ENCODE assay signal across 8 mouse cellular contexts in genomic region chr6:91411369-91411981, GRCm38 (mm10). TPM values are rescaled to one million over a fixed set of nuclear protein-coding genes. Genes with fewer than 3 reads are reported as not detected.
DNase-seq lines count a peak whose midpoint lies in the region; ATAC-seq and TF ChIP-seq lines count a peak whose summit lies in the region.

No protein-coding gene starts in this region.

- TF ChIP-seq CTCF in G1E (IDR thresholded peaks at IDR 0.05; ENCODE audit: low read depth, low read length) = peak; percentile 20; the same call in 1 of the 2 replicates
- TF ChIP-seq CTCF in layer of hippocampus, adult 2 months (conservative IDR thresholded peaks at IDR 0.05) = peak; percentile 96
- TF ChIP-seq CTCF in liver, postnatal 0 days (IDR thresholded peaks at IDR 0.05; ENCODE audit: low read depth) = peak; percentile 87
- TF ChIP-seq CTCF in olfactory bulb, adult 2 months (IDR thresholded peaks at IDR 0.05; ENCODE audit: insufficient read depth, low read depth, low read length) = peak; percentile 96

- WGBS in forebrain, embryonic 12.5 days = under 1% methylated on average over 44 of the region's 47 CpGs
- WGBS in liver, postnatal 0 days (ENCODE audit: insufficient replicate concordance) = 7% methylated on average over 28 of the region's 47 CpGs
- under 1% methylated on average over 44 of the region's 47 CpGs for WGBS in olfactory bulb, adult 2 months

- peak overlapping the region; percentile 93 for H3K4me2 ChIP-seq in forebrain, embryonic 12.5 days
- peak overlapping the region; percentile 64 for H3K4me2 ChIP-seq in liver, postnatal 0 days (ENCODE audit: low read depth, low read length)

- peaks cover 26% of the 10 kb centered on the region for H3K27me3 ChIP-seq in G1E (ENCODE audit: insufficient read depth, low read length)
- peaks cover 77% of the 10 kb centered on the region for H3K27me3 ChIP-seq in forebrain, embryonic 12.5 days
- H3K27me3 ChIP-seq in liver, postnatal 0 days (ENCODE audit: insufficient read depth, low read length) = peaks cover 64% of the 10 kb centered on the region

- peak overlapping the region; percentile 80 for H3K9ac ChIP-seq in forebrain, embryonic 12.5 days
- no peak overlapping the region for H3K9ac ChIP-seq in liver, postnatal 0 days (replicated peaks)

- no peak overlapping the region for H3K4me3 ChIP-seq in G1E (ENCODE audit: low read depth, low read length)
- H3K4me3 ChIP-seq in forebrain, embryonic 12.5 days (replicated peaks) = peak overlapping the region; percentile 69
- H3K4me3 ChIP-seq in layer of hippocampus, adult 2 months = peak overlapping the region; percentile 71
- H3K4me3 ChIP-seq in liver, postnatal 0 days (ENCODE audit: low read depth, low read length) = peak overlapping the region; percentile 38
- H3K4me3 ChIP-seq in olfactory bulb, adult 2 months (ENCODE audit: insufficient read depth, low read depth, low read length) = peak overlapping the region; percentile 86

- ATAC-seq in G1E (ENCODE audit: extremely low read depth, insufficient number of reproducible peaks, low FRiP score, poor library complexity, severe bottlenecking) = no peak
- peak; percentile 63 for ATAC-seq in forebrain, embryonic 12.5 days (ENCODE audit: low FRiP score)
- ATAC-seq in hematopoietic stem cell, adult 5-6 weeks (replicated peaks in 1 of 2; ENCODE audit: insufficient read depth in 1 of 2, low FRiP score in 2 of 2, low TSS enrichment in 1 of 2, low read depth in 1 of 2, poor library complexity in 2 of 2, severe bottlenecking in 2 of 2) = peak; percentile 51 to 59; a peak in 3 of 4 replicates
- no peak for ATAC-seq in liver, postnatal 0 days

- DNase-seq in G1E (ENCODE audit: low spot score) = no peak
- DNase-seq in c-Kit-positive CD71-positive TER-119-negative erythroid progenitor cells, embryonic 14.5 days (ENCODE audit: low read depth) = peak; percentile 34
- peak; percentile 76 to 86 for DNase-seq in layer of hippocampus, adult 2 months (ENCODE audit: low spot score in 2 of 2)
- DNase-seq in liver, postnatal 0 days = peak; percentile 76
- peak; percentile 64 for DNase-seq in thymus, postnatal 14 days

- TF ChIP-seq EP300 in liver, postnatal 0 days (IDR thresholded peaks at IDR 0.05; ENCODE audit: low read depth) = no peak

- no peaks in the 10 kb centered on the region for H3K36me3 ChIP-seq in G1E (replicated peaks)
- peaks cover 19% of the 10 kb centered on the region for H3K36me3 ChIP-seq in forebrain, embryonic 12.5 days (replicated peaks)
- H3K36me3 ChIP-seq in liver, postnatal 0 days (replicated peaks; ENCODE audit: insufficient read depth, low read length) = no peaks in the 10 kb centered on the region

- peak overlapping the region; percentile 66 for H3K27ac ChIP-seq in forebrain, embryonic 12.5 days
- H3K27ac ChIP-seq in layer of hippocampus, adult 2 months = peak overlapping the region; percentile 83
- no peak overlapping the region for H3K27ac ChIP-seq in liver, postnatal 0 days (ENCODE audit: low read depth)
- H3K27ac ChIP-seq in olfactory bulb, adult 2 months (ENCODE audit: insufficient read depth, low read depth, low read length) = no peak overlapping the region

- no peak for TF ChIP-seq POLR2A in olfactory bulb, adult 2 months (IDR thresholded peaks at IDR 0.05; ENCODE audit: insufficient read depth, low read depth, low read length)

- H3K4me1 ChIP-seq in G1E (ENCODE audit: insufficient read depth, low read depth, low read length) = no peaks in the 10 kb centered on the region
- H3K4me1 ChIP-seq in forebrain, embryonic 12.5 days = peaks cover 31% of the 10 kb centered on the region
- peaks cover 6% of the 10 kb centered on the region; the same call in 1 of the 2 replicates for H3K4me1 ChIP-seq in liver, postnatal 0 days (ENCODE audit: insufficient read depth)
- H3K4me1 ChIP-seq in olfactory bulb, adult 2 months (ENCODE audit: control insufficient read depth, insufficient read depth, low read length) = peaks cover 19% of the 10 kb centered on the region

- H3K9me3 ChIP-seq in G1E (replicated peaks) = no peaks in the 10 kb centered on the region
- H3K9me3 ChIP-seq in forebrain, embryonic 12.5 days = no peaks in the 10 kb centered on the region
- no peaks in the 10 kb centered on the region for H3K9me3 ChIP-seq in liver, postnatal 0 days (ENCODE audit: low read length)

RNA-seq across cellular contexts. Expression of gene Wnt7a, which starts 0.3 kb away (rescaled TPM):
- not detected in 2 replicates for total RNA-seq in G1E (2014; fragmentation: Nextera tagmentation)
- 0.05 and 0.06 TPM in 2 replicates for total RNA-seq in G1E (2017)
- not detected in 2 replicates for polyA plus RNA-seq in G1E (2012)
- 16.0 and 22.0 TPM in 2 replicates for polyA plus RNA-seq in forebrain, embryonic 12.5 days (2016; fragmentation: Nextera tagmentation; extraction: Ambion mirVana)
- not detected in 2 replicates for total RNA-seq in hematopoietic stem cell, adult 5-6 weeks (2017)
- 10 to 100 TPM; 18.0 to 25.3 TPM for total RNA-seq in layer of hippocampus, adult 2 months (2021)
- 0.04 TPM in 1 of 2 replicates, not detected in the other for polyA plus RNA-seq in liver, postnatal 0 days (2015; fragmentation: Nextera tagmentation; extraction: Ambion mirVana)
- not detected in 2 replicates for polyA plus RNA-seq in olfactory bulb, adult 2 months (2012; ENCODE audit: insufficient read depth, insufficient read length, low replicate concordance, missing spikeins)

Comparison
In these comparisons a context has a peak if more than half of its experiments do, and no peak if none do; other contexts are left out.
1. ATAC-seq: peak in forebrain, embryonic 12.5 days (single experiment) and hematopoietic stem cell, adult 5-6 weeks (2 of 2); none in G1E (single experiment) and liver, postnatal 0 days (single experiment).
2. CTCF ChIP-seq: peak in every context shown above with its lines; median percentile 96 in layer of hippocampus, adult 2 months; 96 in olfactory bulb, adult 2 months; 87 in liver, postnatal 0 days; 20 in G1E.
3. H3K27ac ChIP-seq: peak in forebrain, embryonic 12.5 days (single experiment) and layer of hippocampus, adult 2 months (single experiment); none in liver, postnatal 0 days (single experiment) and olfactory bulb, adult 2 months (single experiment).
4. RNA of gene Wnt7a, which starts 0.3 kb away (polyA plus RNA-seq): 16.0 to 22.0 TPM in forebrain, embryonic 12.5 days; 0.04 TPM in liver, postnatal 0 days, not detected in G1E and not detected in olfactory bulb, adult 2 months; every median in the first group is over 10 times any median in the second.